Mouse (Mus musculus) liver, embryonic 14.5 days (tissue): ENCODE results near the gene Cltc.

Experiments used
- CTCF ChIP-seq: IDR thresholded peaks from 2 replicates; pipeline ENCODE4 v1.5.1; 2016; ENCODE audit warnings: antibody characterized with exemption, low read depth, control low read depth
- EP300 ChIP-seq: IDR thresholded peaks from 2 replicates; pipeline ENCODE4 v1.6.1; 2016; ENCODE audit warnings: antibody characterized with exemption, low read depth

DNA sequence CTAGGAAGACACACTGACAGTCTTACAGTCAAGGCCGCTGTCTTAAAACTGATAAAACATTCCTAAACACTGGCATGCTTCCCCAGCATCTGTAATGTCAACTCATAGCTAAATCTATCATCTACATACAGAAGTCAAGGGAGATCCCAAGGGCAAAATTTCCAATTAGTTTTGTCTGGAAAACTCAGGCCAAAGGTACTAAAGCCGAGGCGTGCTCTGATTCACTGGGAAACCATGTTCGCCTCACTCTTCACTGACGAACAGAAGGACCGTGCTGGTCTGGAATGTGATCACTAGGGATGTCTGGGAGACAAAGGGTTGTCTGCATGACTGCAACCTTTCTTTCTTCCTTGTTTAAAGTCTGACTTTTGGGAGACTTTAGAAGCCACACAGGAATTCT lies 106.7 kb downstream of the Cltc start:
- TF ChIP-seq CTCF (no peak), EP300 (no peak)
